Mouse (Mus musculus) intestine, embryonic 14.5 days (tissue): ENCODE results near the gene Zfp106. TPM values are rescaled to one million over a fixed set of nuclear protein-coding genes. Genes with fewer than 3 reads are reported as not detected.
A peak's percentile ranks its signal among the peaks of the same experiment; 100 is the strongest.

Source experiments
- ATAC-seq: fragments of 200-750 bp; cut with Nextera tagmentation; replicated peaks from 2 replicates; pipeline ENCODE4 v1.8.0; 2017; ENCODE audit warnings: low read depth, moderate number of reproducible peaks, moderate TSS enrichment, moderate library complexity; ENCODE audit not compliant: low FRiP score, low TSS enrichment
- DNase-seq: peaks from one replicate; pipeline ENCODE4 v3.0.0-alpha.2; 2018; ENCODE audit warnings: low spot score
- H3K27ac ChIP-seq: fragments of 300-500 bp; sonication (generic); 2 replicates; pipeline ENCODE4 v1.5.1; 2014; ENCODE audit warnings: low read depth, mild to moderate bottlenecking, control low read depth
- H3K27me3 ChIP-seq: fragments of 300-500 bp; sonication (generic); replicated peaks from 2 replicates; pipeline ENCODE4 v1.6.1; 2014; ENCODE audit warnings: low read length, control low read depth; ENCODE audit not compliant: control insufficient read depth, insufficient read depth
- H3K36me3 ChIP-seq: fragments of 300-500 bp; sonication (generic); 2 replicates; pipeline ENCODE4 v1.6.1; 2014; ENCODE audit warnings: low read length, control low read depth; ENCODE audit not compliant: control insufficient read depth, insufficient read depth
- H3K4me1 ChIP-seq: fragments of 300-500 bp; sonication (generic); replicated peaks from 2 replicates; pipeline ENCODE4 v1.6.1; 2014; ENCODE audit warnings: low read length, control low read depth, mixed read lengths; ENCODE audit not compliant: control insufficient read depth, insufficient read depth
- H3K4me2 ChIP-seq: fragments of 300-500 bp; sonication (generic); 2 replicates; pipeline ENCODE4 v1.6.1; 2014; ENCODE audit warnings: low read length
- H3K4me3 ChIP-seq: fragments of 300-500 bp; sonication (generic); 2 replicates; pipeline ENCODE4 v1.5.1; 2014; ENCODE audit warnings: low read depth, low read length, control low read depth, mixed read lengths
- H3K9ac ChIP-seq: fragments of 300-500 bp; sonication (generic); 2 replicates; pipeline ENCODE4 v1.6.1; 2014; ENCODE audit warnings: mild to moderate bottlenecking, low read length
- H3K9me3 ChIP-seq: fragments of 300-500 bp; sonication (generic); 2 replicates; pipeline ENCODE4 v1.6.1; 2016; ENCODE audit warnings: low read length, control low read depth; ENCODE audit not compliant: control insufficient read depth
- WGBS: fragments of 180-500 bp; shearing (Covaris S2); extraction: QIAGEN DNeasy Blood & Tissue Kit; methylation state at CpG from one replicate; pipeline ENCODE4 v1.1.7; 2014; 5-methylcytosine and 5-hydroxymethylcytosine counted together
- polyA plus RNA-seq: library from polyadenylated mRNA; unstranded; fragments of >200 nt; fragmentation: Nextera tagmentation; extraction: Ambion mirVana; gene quantifications from 2 replicates; pipeline ENCODE4 v1.2.1, GENCODE M21; 2014

The Zfp106 gene
- polyA plus RNA-seq, 1 experiment from 2014 or later, result 66.1 TPM

- Histone ChIP-seq H3K4me1 (peaks cover 13% of the 10 kb centered on the region; the same call in 1 of the 2 replicates), H3K27ac (no peak overlapping the region), H3K4me3 (no peak overlapping the region), H3K4me2 (no peak overlapping the region), H3K27me3 (no peaks in the 10 kb centered on the region), H3K9me3 (no peaks in the 10 kb centered on the region), H3K9ac (no peak overlapping the region), H3K36me3 (peaks cover 13% of the 10 kb centered on the region)
- ATAC-seq, result no peak
- WGBS, result 35% methylated on average over 17 of the region's 17 CpGs
- DNase-seq, result no peak
Observed at GRCm38 (mm10) chr2:120501136-120501918, 62.3 kb downstream of the Zfp106 start.

DNA sequence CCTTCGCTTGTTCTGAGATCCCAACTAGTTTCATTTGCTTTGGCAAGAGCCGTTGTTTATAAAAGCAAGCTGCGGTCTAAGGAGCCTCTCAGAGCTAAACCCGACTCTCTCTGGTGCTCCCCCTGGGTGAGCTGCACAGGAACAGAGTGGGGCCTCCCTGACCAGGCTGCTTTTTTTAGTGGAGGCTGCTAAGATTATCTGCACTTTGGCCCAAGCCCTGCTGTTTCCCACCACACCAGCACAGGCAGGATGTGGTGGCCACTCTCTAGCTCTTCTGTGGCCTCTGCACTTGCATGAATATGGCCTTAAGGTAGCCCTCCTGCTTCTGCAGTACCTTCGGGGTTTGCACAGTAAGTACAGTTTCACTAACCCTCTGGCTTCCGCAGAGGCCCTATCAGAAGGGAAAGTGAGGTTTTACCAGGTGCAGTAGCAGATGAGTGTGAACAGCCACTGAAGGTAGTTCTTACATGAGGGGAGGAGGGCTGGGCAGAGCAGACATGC, 63.6 kb downstream of the Zfp106 start:
- H3K36me3 ChIP-seq, result no peaks in the 10 kb centered on the region; the same call in 1 of the 2 replicates
- no peak overlapping the region for H3K9ac ChIP-seq
- H3K4me2 ChIP-seq, result no peak overlapping the region
- 45% methylated on average over 6 of the region's 6 CpGs for WGBS
- no peak overlapping the region for H3K27ac ChIP-seq
- no peak overlapping the region for H3K4me3 ChIP-seq
- no peak for DNase-seq
- no peak for ATAC-seq
- H3K4me1 ChIP-seq, result peaks cover 13% of the 10 kb centered on the region; the same call in 1 of the 2 replicates
- H3K27me3 ChIP-seq, result no peaks in the 10 kb centered on the region
- no peaks in the 10 kb centered on the region for H3K9me3 ChIP-seq

- DNase-seq, result no peak
- no peaks in the 10 kb centered on the region for H3K27me3 ChIP-seq
- H3K27ac ChIP-seq, result no peak overlapping the region
- WGBS, result 58% methylated on average over 3 of the region's 3 CpGs
- no peak overlapping the region for H3K4me3 ChIP-seq
- H3K9me3 ChIP-seq, result no peaks in the 10 kb centered on the region
- H3K9ac ChIP-seq, result no peak overlapping the region
- H3K36me3 ChIP-seq, result no peaks in the 10 kb centered on the region
- H3K4me1 ChIP-seq, result peaks cover 10% of the 10 kb centered on the region; the same call in 1 of the 2 replicates
- no peak overlapping the region for H3K4me2 ChIP-seq
- ATAC-seq, result no peak
Observed at GRCm38 (mm10) chr2:120496511-120496910, 67.1 kb downstream of the Zfp106 start.

GRCm38 (mm10) chr2:120493254-120493653, 70.4 kb downstream of the Zfp106 start:
- no peaks in the 10 kb centered on the region for H3K9me3 ChIP-seq
- ATAC-seq, result no peak
- WGBS, result 46% methylated on average over 4 of the region's 4 CpGs
- H3K36me3 ChIP-seq, result no peaks in the 10 kb centered on the region
- no peaks in the 10 kb centered on the region for H3K27me3 ChIP-seq
- H3K4me2 ChIP-seq, result no peak overlapping the region
- no peak overlapping the region for H3K9ac ChIP-seq
- no peak overlapping the region for H3K4me3 ChIP-seq
- H3K27ac ChIP-seq, result no peak overlapping the region
- no peaks in the 10 kb centered on the region for H3K4me1 ChIP-seq
- DNase-seq, result no peak

GRCm38 (mm10) chr2:120484241-120484640, 79.4 kb downstream of the Zfp106 start:
- Histone ChIP-seq H3K9ac (no peak overlapping the region), H3K4me3 (no peak overlapping the region), H3K27ac (no peak overlapping the region), H3K27me3 (no peaks in the 10 kb centered on the region), H3K36me3 (no peaks in the 10 kb centered on the region), H3K4me1 (no peaks in the 10 kb centered on the region), H3K9me3 (no peaks in the 10 kb centered on the region), H3K4me2 (no peak overlapping the region)
- DNase-seq, result no peak
- ATAC-seq, result no peak
- 90% methylated on average over 3 of the region's 3 CpGs for WGBS

DNA sequence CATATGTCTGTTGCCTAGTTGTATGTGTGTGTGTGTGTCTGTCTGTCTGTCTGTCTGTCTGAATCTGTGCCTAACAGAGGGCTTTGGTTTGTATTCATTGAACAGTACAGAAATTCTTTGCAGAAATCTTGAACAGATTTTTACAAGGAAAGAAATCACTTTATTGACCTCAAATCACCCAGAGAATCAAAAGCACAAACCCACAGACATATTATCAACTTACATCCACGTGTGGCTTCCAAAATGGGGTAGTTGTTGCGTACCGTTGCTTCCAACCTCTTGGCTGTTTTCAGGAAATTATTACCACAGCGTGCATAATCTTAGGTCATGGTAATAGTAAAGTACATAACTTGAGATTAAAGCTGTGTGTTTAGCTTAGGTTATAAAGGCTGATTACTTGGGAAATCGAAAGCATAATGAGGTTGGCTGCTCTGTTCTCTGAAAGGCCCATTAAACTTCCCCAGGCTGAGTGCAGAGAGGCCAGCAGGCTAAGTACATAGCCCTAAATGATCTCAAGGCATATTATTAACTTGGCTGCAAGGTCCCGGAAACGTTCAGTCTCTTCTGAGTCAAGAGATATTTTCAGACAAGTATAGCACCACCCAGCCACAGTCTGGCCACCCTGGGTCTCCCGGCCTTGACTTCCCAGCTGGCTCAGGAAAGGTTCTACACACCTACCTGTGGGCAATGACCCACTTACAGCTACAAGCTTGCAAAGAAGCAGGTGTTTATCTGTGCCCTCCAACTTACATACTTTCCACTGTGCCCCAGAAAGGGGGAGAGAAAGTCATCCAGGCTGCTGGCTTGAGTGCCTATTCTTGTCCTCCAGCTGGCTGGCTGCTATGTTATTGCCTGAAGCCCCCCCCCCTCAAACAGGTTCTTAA, 80.9 kb downstream of the Zfp106 start:
- Histone ChIP-seq H3K9ac (no peak overlapping the region), H3K36me3 (no peaks in the 10 kb centered on the region), H3K4me3 (no peak overlapping the region), H3K27ac (no peak overlapping the region), H3K9me3 (no peaks in the 10 kb centered on the region), H3K27me3 (no peaks in the 10 kb centered on the region), H3K4me1 (no peaks in the 10 kb centered on the region), H3K4me2 (no peak overlapping the region)
- 59% methylated on average over 8 of the region's 8 CpGs for WGBS
- ATAC-seq (peak; percentile 60; the same call in 1 of the 2 replicates), DNase-seq (no peak)

GRCm38 (mm10) chr2:120481921-120482320, 81.7 kb downstream of the Zfp106 start:
- H3K9ac ChIP-seq, result no peak overlapping the region
- 62% methylated on average over 8 of the region's 8 CpGs for WGBS
- no peaks in the 10 kb centered on the region for H3K4me1 ChIP-seq
- H3K4me3 ChIP-seq, result no peak overlapping the region
- H3K4me2 ChIP-seq, result no peak overlapping the region
- no peaks in the 10 kb centered on the region for H3K27me3 ChIP-seq
- no peaks in the 10 kb centered on the region for H3K9me3 ChIP-seq
- H3K36me3 ChIP-seq, result no peaks in the 10 kb centered on the region
- ATAC-seq (no peak), DNase-seq (no peak)
- no peak overlapping the region for H3K27ac ChIP-seq

- Histone ChIP-seq H3K9ac (no peak overlapping the region), H3K27me3 (no peaks in the 10 kb centered on the region)
- 55% methylated on average over 3 of the region's 3 CpGs for WGBS
Observed at GRCm38 (mm10) chr2:120478600-120478999, 85.0 kb downstream of the Zfp106 start.

More at GRCm38 (mm10) chr2:120478600-120478999, 85.0 kb downstream of the Zfp106 start:
- H3K4me1 ChIP-seq, result no peaks in the 10 kb centered on the region
- no peaks in the 10 kb centered on the region for H3K36me3 ChIP-seq
- H3K4me3 ChIP-seq, result no peak overlapping the region
- no peaks in the 10 kb centered on the region for H3K9me3 ChIP-seq
- DNase-seq, result peak; percentile 80
- H3K4me2 ChIP-seq, result no peak overlapping the region
- no peak overlapping the region for H3K27ac ChIP-seq
- peak; percentile 41; the same call in 1 of the 2 replicates for ATAC-seq
